Mouse (Mus musculus) CH12.LX (cell line): ENCODE results near the gene Smg7.
A peak's percentile ranks its signal among the peaks of the same experiment; 100 is the strongest.

Experiments
- CHD2 ChIP-seq: IDR thresholded peaks from 2 replicates; pipeline ENCODE4 v1.6.1; 2011; ENCODE audit warnings: low read length, improper control_type of control experiment
- CTCF ChIP-seq, 2 experiments: IDR thresholded peaks in 1 of 2; conservative IDR thresholded peaks in 1 of 2; 2 replicates each; pipeline ENCODE4 v1.5.1; 2011 to 2012; ENCODE audit warnings: low read depth in 2 of 2, low read length in 2 of 2, improper control_type of control experiment in 1 of 2, inconsistent platforms in 1 of 2, mild to moderate bottlenecking in 1 of 2, moderate library complexity in 1 of 2
- POLR2A ChIP-seq: IDR thresholded peaks from 2 replicates; pipeline ENCODE4 v1.6.1; 2011; ENCODE audit warnings: low read depth, mild to moderate bottlenecking, improper control_type of control experiment, low read length
- POLR2AphosphoS2 ChIP-seq: IDR thresholded peaks from 2 replicates; pipeline ENCODE4 v1.6.1; 2011; ENCODE audit warnings: low read depth, low read length, improper control_type of control experiment
- TBP ChIP-seq: conservative IDR thresholded peaks from 2 replicates; pipeline ENCODE4 v1.6.1; 2011; ENCODE audit warnings: low read depth, low read length, improper control_type of control experiment
- ZC3H11A ChIP-seq: IDR thresholded peaks from 2 replicates; pipeline ENCODE4 v1.6.1; 2012; ENCODE audit warnings: low read depth, mild to moderate bottlenecking, inconsistent platforms, low read length, improper control_type of control experiment
- ZMIZ1 ChIP-seq: IDR thresholded peaks from 2 replicates; pipeline ENCODE4 v1.6.1; 2012; ENCODE audit warnings: low read depth, mild to moderate bottlenecking, inconsistent platforms, low read length, improper control_type of control experiment

DNA sequence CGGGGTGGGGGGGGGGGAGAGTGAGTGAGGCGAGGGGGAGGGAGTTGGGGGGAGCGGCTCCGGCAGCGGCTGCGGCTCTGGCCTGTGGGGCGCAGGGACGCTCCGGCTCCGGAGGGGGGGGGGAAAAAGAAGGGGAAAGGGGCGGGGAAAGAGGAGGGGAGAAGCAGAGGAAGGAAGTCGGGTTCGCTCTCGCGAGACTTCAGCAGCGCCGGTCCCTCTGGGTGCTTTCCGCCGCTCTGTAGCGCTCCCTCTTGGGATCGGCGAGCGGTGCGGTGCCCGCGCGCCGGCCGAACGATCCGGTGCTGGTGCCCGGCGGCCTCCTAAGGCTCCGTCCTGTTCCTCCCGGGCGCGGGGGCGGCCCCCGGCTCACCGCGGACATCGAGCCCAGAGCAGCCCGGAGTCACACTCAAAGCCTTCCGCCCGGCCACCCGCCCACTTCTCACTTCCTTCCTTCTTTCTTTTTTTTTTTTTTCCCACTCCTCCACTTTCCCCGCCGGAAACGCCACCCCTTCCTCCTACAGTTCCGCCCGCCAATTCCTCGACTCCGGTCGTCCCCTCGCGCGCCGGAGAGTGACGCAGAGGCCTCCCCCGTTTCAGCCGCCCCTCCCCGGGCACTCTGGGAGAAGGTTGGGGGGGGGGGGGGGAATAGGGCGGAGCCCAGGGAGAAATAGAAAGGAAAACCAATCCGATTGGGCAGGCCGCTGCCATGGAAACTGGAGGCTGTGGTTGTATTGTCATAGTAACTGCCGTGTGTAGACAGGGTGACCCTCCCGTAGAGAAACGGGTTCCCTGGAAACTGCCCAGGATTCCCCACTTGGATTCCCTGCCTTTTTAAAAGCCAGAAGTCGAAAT, 445 bp upstream of the Smg7 start:
- TF ChIP-seq CTCF (conservative IDR thresholded peaks at IDR 0.05 in 1 of 2, IDR thresholded peaks at IDR 0.05 in 1 of 2; ENCODE audit: low read depth in 2 of 2, low read length in 2 of 2) (no peak), TBP (no peak), CHD2 (peak; percentile 98), ZC3H11A (no peak), POLR2A (peak; percentile 85), ZMIZ1 (peak; percentile 76; the same call in 1 of the 2 replicates), POLR2AphosphoS2 (no peak; the same call in 1 of the 2 replicates)
